Mouse (Mus musculus) intestine, embryonic 14.5 days (tissue): ENCODE measurements around the gene Gpatch1. TPM values are rescaled to one million over a fixed set of nuclear protein-coding genes. Genes with fewer than 3 reads are reported as not detected.
A peak's percentile ranks its signal among the peaks of the same experiment; 100 is the strongest.
"Not testable (repeated sequence)": the region's sequence is repeated elsewhere in the genome, so short reads cannot be mapped to it uniquely, and the experiment has no call there.

ENCODE experiments used
- ATAC-seq: fragments of 200-750 bp; cut with Nextera tagmentation; replicated peaks from 2 replicates; pipeline ENCODE4 v1.8.0; 2017; ENCODE audit warnings: low read depth, moderate number of reproducible peaks, moderate TSS enrichment, moderate library complexity; ENCODE audit not compliant: low FRiP score, low TSS enrichment
- DNase-seq: peaks from one replicate; pipeline ENCODE4 v3.0.0-alpha.2; 2018; ENCODE audit warnings: low spot score
- H3K27ac ChIP-seq: fragments of 300-500 bp; sonication (generic); 2 replicates; pipeline ENCODE4 v1.5.1; 2014; ENCODE audit warnings: low read depth, mild to moderate bottlenecking, control low read depth
- H3K27me3 ChIP-seq: fragments of 300-500 bp; sonication (generic); replicated peaks from 2 replicates; pipeline ENCODE4 v1.6.1; 2014; ENCODE audit warnings: low read length, control low read depth; ENCODE audit not compliant: control insufficient read depth, insufficient read depth
- H3K36me3 ChIP-seq: fragments of 300-500 bp; sonication (generic); 2 replicates; pipeline ENCODE4 v1.6.1; 2014; ENCODE audit warnings: low read length, control low read depth; ENCODE audit not compliant: control insufficient read depth, insufficient read depth
- H3K4me1 ChIP-seq: fragments of 300-500 bp; sonication (generic); replicated peaks from 2 replicates; pipeline ENCODE4 v1.6.1; 2014; ENCODE audit warnings: low read length, control low read depth, mixed read lengths; ENCODE audit not compliant: control insufficient read depth, insufficient read depth
- H3K4me2 ChIP-seq: fragments of 300-500 bp; sonication (generic); 2 replicates; pipeline ENCODE4 v1.6.1; 2014; ENCODE audit warnings: low read length
- H3K4me3 ChIP-seq: fragments of 300-500 bp; sonication (generic); 2 replicates; pipeline ENCODE4 v1.5.1; 2014; ENCODE audit warnings: low read depth, low read length, control low read depth, mixed read lengths
- H3K9ac ChIP-seq: fragments of 300-500 bp; sonication (generic); 2 replicates; pipeline ENCODE4 v1.6.1; 2014; ENCODE audit warnings: mild to moderate bottlenecking, low read length
- H3K9me3 ChIP-seq: fragments of 300-500 bp; sonication (generic); 2 replicates; pipeline ENCODE4 v1.6.1; 2016; ENCODE audit warnings: low read length, control low read depth; ENCODE audit not compliant: control insufficient read depth
- WGBS: fragments of 180-500 bp; shearing (Covaris S2); extraction: QIAGEN DNeasy Blood & Tissue Kit; methylation state at CpG from one replicate; pipeline ENCODE4 v1.1.7; 2014; 5-methylcytosine and 5-hydroxymethylcytosine counted together
- polyA plus RNA-seq: library from polyadenylated mRNA; unstranded; fragments of >200 nt; fragmentation: Nextera tagmentation; extraction: Ambion mirVana; gene quantifications from 2 replicates; pipeline ENCODE4 v1.2.1, GENCODE M21; 2014

Gene Gpatch1
- polyA plus RNA-seq, 1 experiment from 2014 or later = 18.3 TPM

- H3K4me1 ChIP-seq, H3K36me3 ChIP-seq, H3K27ac ChIP-seq, H3K9ac ChIP-seq, H3K4me3 ChIP-seq, ATAC-seq, H3K4me2 ChIP-seq, DNase-seq, H3K9me3 ChIP-seq, H3K27me3 ChIP-seq: not testable (repeated sequence)
- WGBS = 66% methylated on average over 2 of the region's 3 CpGs
Observed at GRCm38 (mm10) chr7:35237935-35238334, 80.3 kb downstream of the Gpatch1 start.

- Histone ChIP-seq H3K4me2 (peak overlapping the region; percentile 67), H3K4me1 (0 out of 2 replicates have a peak, but pooled peaks cover 9% of the 10 kb centered on the region), H3K4me3 (peak overlapping the region; percentile 69), H3K27me3 (no peaks in the 10 kb centered on the region), H3K9me3 (no peaks in the 10 kb centered on the region), H3K27ac (peak overlapping the region; percentile 90), H3K9ac (no peak overlapping the region), H3K36me3 (no peaks in the 10 kb centered on the region)
- WGBS = 18% methylated on average over 9 of the region's 9 CpGs
- ATAC-seq (peak; percentile 70), DNase-seq (peak; percentile 80)
Observed at GRCm38 (mm10) chr7:35235308-35235707, 82.9 kb downstream of the Gpatch1 start.

GRCm38 (mm10) chr7:35234361-35235245 is 83.6 kb downstream of the Gpatch1 start:
- peak overlapping the region; percentile 90 for H3K27ac ChIP-seq
- H3K4me3 ChIP-seq = peak overlapping the region; percentile 69
- WGBS = under 1% methylated on average over 45 of the region's 45 CpGs
- 0 out of 2 replicates have a peak, but pooled peaks cover 9% of the 10 kb centered on the region for H3K4me1 ChIP-seq
- H3K9ac ChIP-seq = peak overlapping the region; percentile 61
- peak; percentile 95 for ATAC-seq
- peak; percentile 100 for DNase-seq
- no peaks in the 10 kb centered on the region for H3K27me3 ChIP-seq
- no peaks in the 10 kb centered on the region for H3K9me3 ChIP-seq
- peak overlapping the region; percentile 62 for H3K4me2 ChIP-seq
- H3K36me3 ChIP-seq = no peaks in the 10 kb centered on the region

- ATAC-seq (no peak), DNase-seq (no peak)
- peak overlapping the region; percentile 90 for H3K27ac ChIP-seq
- 48% methylated on average over 12 of the region's 12 CpGs for WGBS
- no peaks in the 10 kb centered on the region for H3K9me3 ChIP-seq
- H3K9ac ChIP-seq = peak overlapping the region; percentile 61
- no peaks in the 10 kb centered on the region for H3K27me3 ChIP-seq
- peak overlapping the region; percentile 69 for H3K4me3 ChIP-seq
- H3K36me3 ChIP-seq = no peaks in the 10 kb centered on the region
- H3K4me1 ChIP-seq = 0 out of 2 replicates have a peak, but pooled peaks cover 9% of the 10 kb centered on the region
- H3K4me2 ChIP-seq = peak overlapping the region; percentile 62
Observed at GRCm38 (mm10) chr7:35233861-35234260, 84.4 kb downstream of the Gpatch1 start.

- H3K4me1 ChIP-seq = 0 out of 2 replicates have a peak, but pooled peaks cover 9% of the 10 kb centered on the region
- no peak overlapping the region for H3K4me3 ChIP-seq
- no peak overlapping the region for H3K27ac ChIP-seq
- no peak for ATAC-seq
- WGBS = 28% methylated on average over 13 of the region's 13 CpGs
- H3K27me3 ChIP-seq = no peaks in the 10 kb centered on the region
- no peak for DNase-seq
- H3K9me3 ChIP-seq = no peaks in the 10 kb centered on the region
- H3K4me2 ChIP-seq = no peak overlapping the region
- no peak overlapping the region for H3K9ac ChIP-seq
- no peaks in the 10 kb centered on the region for H3K36me3 ChIP-seq
Observed at GRCm38 (mm10) chr7:35232796-35233455, 85.3 kb downstream of the Gpatch1 start.

- no peaks in the 10 kb centered on the region for H3K36me3 ChIP-seq
- H3K4me3 ChIP-seq = no peak overlapping the region
- 0 out of 2 replicates have a peak, but pooled peaks cover 6% of the 10 kb centered on the region for H3K4me1 ChIP-seq
- no peak overlapping the region for H3K9ac ChIP-seq
- ATAC-seq (no peak), DNase-seq (no peak)
- H3K9me3 ChIP-seq = no peaks in the 10 kb centered on the region
- no peak overlapping the region for H3K4me2 ChIP-seq
- 70% methylated on average over 3 of the region's 3 CpGs for WGBS
- H3K27me3 ChIP-seq = no peaks in the 10 kb centered on the region
- H3K27ac ChIP-seq = no peak overlapping the region
Observed at GRCm38 (mm10) chr7:35230333-35230732, 87.9 kb downstream of the Gpatch1 start.

Other genes with a start within 250 kb of the Gpatch1 start
- 7.6 and 8.3 TPM in 2 replicates for gene Cebpa, start 199.1 kb downstream of the Gpatch1 start, polyA plus RNA-seq
- gene Slc7a10, start 132.1 kb downstream of the Gpatch1 start, polyA plus RNA-seq = 0.70 and 0.81 TPM in 2 replicates
- 7.0 and 8.6 TPM in 2 replicates for gene Lrp3, start 102.9 kb downstream of the Gpatch1 start, polyA plus RNA-seq
- 48.6 and 48.7 TPM in 2 replicates for gene Rhpn2, start 15.7 kb upstream of the Gpatch1 start, polyA plus RNA-seq
- 18.1 and 21.3 TPM in 2 replicates for gene Faap24, start 78.4 kb upstream of the Gpatch1 start, polyA plus RNA-seq
- gene Cep89, start 78.6 kb upstream of the Gpatch1 start, polyA plus RNA-seq = 42.4 and 45.5 TPM in 2 replicates
- 9.0 and 11.6 TPM in 2 replicates for gene Slc7a9, start 130.4 kb upstream of the Gpatch1 start, polyA plus RNA-seq
- 0.46 and 0.67 TPM in 2 replicates for gene Tdrd12, start 219.3 kb upstream of the Gpatch1 start, polyA plus RNA-seq
- 98.6 and 117 TPM in 2 replicates for gene Nudt19, start 237.9 kb upstream of the Gpatch1 start, polyA plus RNA-seq